Mouse (Mus musculus): ENCODE data around the gene Abhd2. TPM values are rescaled to one million over a fixed set of nuclear protein-coding genes. Genes with fewer than 3 reads are reported as not detected.

Gene Abhd2
- total RNA-seq (2014; fragmentation: Nextera tagmentation) (55.3 and 56.0 TPM in 2 replicates), total RNA-seq (2017) (33.3 and 33.4 TPM in 2 replicates)

DNA sequence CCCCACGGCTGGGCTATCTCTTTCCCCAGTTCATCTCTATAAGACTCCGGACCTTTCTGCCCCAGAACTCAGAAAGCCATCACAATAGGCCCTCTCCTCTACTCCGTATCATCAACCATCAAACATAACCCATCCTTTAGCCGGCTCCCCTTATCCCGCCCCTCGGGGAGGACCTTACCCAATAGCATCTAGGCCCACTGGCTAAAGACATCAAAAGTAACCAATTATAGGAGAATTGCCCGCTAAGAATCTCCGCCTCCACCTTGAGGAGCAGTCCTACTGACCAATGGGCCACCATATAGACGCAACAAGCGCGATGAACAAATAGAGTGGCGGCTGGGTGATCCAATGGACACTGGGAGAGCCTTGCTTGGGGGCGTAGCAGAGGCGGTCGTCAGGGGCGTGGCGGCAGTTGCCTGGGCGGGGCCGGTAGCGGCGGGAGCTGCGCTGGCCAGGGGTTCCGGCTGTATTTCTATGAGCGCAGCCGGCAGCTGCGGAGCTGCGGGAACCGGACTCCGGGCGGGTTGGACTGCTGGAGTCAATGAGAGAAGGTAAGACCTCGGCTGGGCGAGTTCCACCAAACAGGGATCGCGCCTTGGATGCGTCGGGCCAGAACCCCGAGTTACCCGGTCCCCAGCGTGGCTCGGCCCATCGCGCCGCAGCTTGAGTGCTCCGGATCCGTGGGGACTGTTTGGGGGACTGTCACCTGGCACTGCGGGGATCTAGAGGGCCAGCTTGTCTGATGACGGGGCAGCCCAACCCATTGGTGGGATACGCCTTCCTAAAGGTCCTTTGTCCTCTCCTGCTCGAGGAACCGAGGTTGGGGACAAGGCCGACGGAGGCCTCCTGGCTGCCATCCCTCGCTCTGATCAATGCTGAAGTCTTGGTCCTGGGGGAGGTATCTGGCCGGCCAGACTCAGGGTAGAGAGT, at the start of gene Abhd2:
Gene Abhd2 (plus strand): TSS at position 411 of the 930 bp plus-strand sequence.
- ATAC-seq (replicated peaks; ENCODE audit: poor library complexity, severe bottlenecking): peak; percentile 88

DNA sequence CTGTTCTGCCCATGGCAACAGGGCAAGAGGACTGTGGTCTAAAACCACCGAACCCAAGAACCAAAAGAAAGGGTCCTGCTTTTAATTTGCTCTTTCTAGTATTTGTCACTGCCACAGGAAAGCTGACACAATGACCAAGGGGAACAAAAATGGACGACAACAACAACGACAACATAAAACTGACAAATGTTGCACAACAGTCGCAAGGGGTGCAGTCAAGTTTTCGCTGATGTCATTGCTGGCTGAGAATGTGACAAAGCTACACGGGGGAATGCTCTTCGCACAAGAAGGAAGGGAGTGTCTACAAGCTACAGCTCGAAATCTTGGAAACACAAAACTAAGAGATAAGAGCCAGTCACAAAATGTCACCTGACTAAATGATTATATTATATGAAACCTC, 47.5 kb upstream of the Abhd2 start:
- ATAC-seq (replicated peaks; ENCODE audit: poor library complexity, severe bottlenecking): peak; percentile 57

DNA sequence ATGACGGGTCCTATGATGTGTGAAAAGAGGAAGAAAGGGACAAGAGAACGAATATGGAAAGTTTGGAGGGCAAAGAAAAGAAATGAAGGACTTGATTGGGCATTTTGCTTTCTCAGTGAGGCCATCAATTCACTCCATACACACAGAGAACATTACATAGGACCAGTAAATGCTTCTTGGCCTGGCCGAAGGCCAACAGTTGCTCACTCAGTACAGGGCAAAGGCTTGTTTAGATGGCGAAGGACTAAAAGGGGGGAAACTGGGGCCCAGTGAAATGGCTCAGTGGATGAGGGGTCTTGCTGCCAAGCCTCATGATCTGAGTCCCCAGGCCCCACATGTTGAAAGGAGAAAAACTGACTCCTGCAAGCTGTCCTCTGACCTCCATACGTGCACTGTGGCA, 46.8 kb upstream of the Abhd2 start:
- no peak for ATAC-seq (replicated peaks; ENCODE audit: poor library complexity, severe bottlenecking)

DNA sequence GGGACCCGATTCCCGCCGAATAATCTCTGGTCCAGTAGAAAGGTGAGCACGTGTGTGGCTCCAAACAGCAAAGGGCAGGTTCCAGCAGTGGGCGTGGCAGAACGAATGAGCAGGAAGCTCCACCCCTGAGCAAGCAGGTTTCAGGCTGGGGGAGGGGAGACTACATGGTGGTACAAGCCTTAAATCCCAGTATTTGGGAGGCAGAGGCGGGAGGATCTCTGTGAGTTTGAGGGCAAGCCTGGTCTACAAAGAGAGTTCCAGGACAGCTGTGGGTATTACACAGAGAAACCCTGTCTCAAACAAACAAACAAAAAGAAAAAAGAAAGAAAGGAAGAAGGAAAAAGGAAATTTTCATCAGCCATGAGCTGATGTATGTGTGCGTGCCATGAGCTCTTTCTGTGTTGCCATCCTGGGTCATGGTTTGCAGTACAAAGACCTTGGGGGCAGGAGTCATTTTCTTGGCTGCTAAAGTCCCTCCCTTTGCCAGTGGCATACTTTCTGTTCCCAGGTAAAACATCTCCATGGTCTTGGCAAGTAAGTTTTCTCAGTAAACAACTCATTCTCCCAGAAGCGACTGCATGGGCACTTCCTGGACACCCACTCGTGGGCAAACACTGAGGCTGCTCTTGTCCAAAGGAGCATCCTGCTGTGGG, 46.0 kb upstream of the Abhd2 start:
- ATAC-seq (replicated peaks; ENCODE audit: poor library complexity, severe bottlenecking): no peak

DNA sequence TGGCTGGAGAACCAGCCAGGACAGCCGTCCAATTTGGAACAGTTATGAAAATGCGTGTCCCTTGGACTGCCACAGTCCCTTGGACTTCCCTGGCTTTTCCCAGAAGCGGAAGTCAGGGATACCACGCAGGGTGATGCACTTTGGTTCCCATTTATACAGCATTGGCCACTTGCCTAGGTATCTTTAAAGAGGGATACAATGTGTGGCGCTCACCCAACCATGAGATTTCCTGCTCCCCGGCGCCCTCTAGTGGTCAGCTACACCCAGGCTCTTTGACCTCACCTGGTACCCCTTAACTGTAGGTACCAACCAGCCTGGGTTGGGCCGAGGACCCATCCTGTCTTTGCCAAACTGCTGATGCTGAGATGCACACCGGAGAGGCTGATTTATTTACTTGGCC, 44.5 kb upstream of the Abhd2 start:
- ATAC-seq (replicated peaks; ENCODE audit: poor library complexity, severe bottlenecking): peak; percentile 59

DNA sequence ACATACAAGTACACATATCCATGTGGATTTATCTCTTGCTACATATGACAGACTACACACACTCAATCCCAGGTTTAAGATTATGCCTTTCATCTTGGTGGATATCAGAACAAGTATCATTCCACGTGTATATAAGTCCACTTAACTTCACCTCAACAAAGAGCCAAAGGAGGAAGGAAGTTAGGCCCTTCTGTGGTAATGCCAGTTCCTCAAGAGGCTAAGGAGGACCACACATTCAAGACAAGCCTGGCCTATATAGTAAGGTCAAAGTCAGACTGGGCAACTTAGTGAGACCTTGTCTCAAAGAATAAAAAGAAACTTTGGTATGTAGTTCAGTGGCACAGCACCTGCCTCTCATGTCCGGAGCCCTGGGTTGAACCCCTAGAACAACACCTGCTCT, 41.4 kb upstream of the Abhd2 start:
- ATAC-seq (replicated peaks; ENCODE audit: poor library complexity, severe bottlenecking): peak; percentile 74

DNA sequence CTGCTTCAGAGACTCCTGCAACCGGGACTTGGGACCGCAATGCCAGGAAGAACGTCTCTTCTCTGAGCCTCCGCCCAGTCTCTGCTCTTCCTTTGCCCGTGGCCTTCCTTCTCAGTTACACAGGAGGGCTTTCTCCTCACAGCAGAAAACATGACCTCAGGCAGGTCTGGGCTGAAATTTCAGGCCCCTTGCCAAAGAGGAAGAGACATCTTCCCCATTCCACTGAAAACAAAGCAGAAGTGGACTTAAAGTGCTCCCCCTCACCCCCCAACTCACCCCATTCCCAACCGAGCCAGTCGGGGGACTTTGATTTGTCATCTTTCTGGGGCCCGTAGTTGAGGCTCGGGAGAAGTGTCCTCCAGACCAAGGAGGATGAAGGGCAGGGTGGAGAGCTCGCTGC, 41.0 kb upstream of the Abhd2 start:
- ATAC-seq (replicated peaks; ENCODE audit: poor library complexity, severe bottlenecking): peak; percentile 77

DNA sequence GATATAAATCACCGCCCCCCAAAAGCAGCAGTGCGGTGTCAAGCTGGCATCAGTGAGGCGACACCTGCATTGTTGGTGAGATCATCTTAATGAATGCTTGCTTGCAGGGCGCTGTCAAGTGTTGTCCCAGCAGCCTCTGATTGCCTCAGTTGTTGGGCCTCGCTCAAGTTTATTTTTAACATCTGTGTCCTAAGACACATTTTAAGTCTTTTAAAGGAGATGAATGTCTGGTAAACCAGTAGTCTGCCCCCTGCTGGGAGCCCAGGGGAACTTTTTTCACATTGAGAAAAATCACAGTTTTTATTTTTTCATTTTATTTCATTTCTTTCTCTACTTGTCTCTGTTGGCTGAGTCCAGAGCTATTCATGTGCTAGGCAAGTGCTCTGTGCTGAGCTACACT, 34.3 kb upstream of the Abhd2 start:
- no peak for ATAC-seq (replicated peaks; ENCODE audit: poor library complexity, severe bottlenecking)

DNA sequence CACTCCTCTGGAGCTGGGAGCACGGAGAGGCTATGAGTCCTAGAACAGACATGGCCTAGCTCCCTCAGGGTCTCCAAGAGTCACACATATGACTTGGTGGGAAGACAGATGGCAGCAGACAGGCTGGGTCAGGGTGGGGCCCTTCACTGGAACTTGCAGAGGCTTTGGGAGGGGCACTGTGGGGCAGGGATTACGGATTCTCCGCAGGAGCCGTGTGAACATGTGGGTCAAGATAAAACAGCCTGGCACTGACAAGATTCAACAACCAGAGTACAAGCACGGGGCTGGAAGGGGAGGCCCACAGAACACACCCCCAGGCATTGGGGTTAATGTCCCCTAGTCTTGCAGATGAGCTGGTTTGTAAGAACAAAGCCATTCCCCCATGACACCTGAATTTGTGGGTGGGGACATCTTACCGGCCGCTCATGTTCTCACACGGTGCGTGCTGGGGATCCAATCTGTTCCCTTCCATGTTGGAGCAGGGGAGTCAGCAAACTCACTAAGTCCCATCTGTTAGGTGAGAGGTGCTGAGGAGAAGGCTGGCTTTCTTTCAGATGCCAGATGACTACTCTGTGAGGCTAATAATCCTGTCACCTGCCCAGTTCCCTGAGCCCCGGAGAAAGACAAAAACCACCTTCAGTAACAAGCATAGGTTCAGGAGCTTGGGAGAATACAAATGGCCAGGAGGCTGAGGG, 30.9 kb upstream of the Abhd2 start:
- ATAC-seq (replicated peaks; ENCODE audit: poor library complexity, severe bottlenecking): no peak

DNA sequence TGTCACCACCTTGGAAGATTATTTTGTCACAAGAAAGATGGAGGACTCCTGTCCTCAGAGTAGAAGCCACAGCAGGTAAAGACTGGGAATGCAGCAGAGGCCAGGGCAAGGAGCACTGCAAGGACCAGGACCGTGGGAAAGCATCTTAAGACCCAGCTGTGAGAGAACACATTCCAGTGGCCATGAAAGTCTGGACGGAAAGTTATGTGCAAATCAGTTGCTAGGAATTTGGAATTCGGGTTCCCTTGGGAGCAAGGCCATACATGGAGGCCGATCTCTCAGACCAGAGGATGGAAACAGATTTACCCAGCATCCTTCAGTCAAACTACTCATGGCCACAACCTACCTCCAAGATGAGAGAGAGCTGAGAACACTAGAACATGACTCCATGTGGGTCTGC, 29.8 kb upstream of the Abhd2 start:
- no peak for ATAC-seq (replicated peaks; ENCODE audit: poor library complexity, severe bottlenecking)

DNA sequence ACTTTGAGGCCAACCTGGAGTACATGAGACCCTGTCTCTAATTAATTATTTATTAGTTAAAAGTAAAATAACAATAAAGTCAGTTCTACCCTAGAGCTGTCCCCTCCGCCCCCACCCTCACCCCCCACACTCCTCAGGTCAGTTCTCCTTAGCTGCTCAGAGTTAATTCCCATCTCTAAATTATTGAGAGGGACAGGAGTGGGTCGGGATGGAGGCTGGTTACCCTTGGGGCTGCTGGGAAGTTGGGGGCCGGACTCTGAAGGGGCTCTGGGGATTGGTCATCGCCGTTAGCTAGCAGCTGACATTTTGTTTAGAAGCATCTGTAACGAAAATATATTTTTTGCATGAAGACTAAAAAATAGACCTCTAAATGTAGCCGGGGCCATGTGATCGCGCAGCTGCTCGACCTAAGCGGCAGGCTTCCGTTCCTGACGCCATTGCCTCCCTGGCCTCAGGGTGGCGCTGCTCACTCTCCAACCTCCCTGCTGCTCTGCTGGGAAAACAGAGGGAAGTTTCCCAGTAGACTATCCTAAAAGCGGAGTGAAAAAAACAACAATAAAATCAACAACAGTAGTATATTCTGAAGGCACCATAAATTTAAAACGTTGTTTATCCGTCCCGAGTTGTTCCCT, 26.8 kb upstream of the Abhd2 start:
- ATAC-seq (replicated peaks; ENCODE audit: poor library complexity, severe bottlenecking): peak; percentile 73

DNA sequence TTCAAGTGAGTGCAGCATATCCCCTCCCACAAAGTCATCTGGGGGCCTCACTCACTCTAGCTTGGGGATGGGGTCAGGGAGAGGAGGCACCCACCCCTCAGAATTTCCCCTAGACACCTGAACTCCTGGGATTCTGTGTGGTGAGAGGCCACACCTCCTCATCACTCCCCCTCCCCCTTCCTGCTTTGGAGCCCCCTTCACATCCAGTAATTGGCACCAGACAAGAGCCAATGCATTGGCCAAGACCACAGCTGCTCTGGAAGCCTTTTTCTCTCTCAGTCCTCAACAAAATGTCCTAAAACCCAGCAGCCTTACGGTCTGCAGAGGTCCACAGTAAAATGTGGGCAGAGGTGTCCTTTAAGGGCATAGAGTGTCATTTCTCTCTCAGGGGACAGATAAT, 25.6 kb upstream of the Abhd2 start:
- ATAC-seq (replicated peaks; ENCODE audit: poor library complexity, severe bottlenecking): no peak

DNA sequence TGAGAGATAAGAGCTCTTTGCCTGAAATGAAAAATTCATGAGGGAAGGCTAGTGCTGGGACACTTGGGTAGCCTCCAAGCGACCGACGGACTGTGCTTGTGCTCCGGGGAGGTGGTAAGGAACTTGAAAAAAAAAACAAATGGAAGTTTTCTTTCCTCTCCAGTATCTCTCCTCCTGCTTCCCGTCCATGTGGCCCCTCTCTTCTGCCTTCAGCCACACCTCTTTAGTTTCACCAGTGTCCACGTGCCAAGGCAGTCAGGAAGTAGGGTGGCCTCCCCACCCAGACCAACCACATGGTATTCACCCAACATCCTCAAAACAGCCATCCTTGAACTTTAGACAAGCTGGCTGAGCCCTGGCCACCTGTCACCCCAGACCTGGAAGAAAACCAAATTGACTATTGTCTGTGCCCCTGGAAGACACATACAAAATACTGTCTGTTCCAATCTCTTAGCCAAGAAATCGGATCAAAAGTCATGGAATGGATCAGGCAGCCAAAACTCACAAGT, 25.1 kb upstream of the Abhd2 start:
- peak; percentile 54 for ATAC-seq (replicated peaks; ENCODE audit: poor library complexity, severe bottlenecking)

DNA sequence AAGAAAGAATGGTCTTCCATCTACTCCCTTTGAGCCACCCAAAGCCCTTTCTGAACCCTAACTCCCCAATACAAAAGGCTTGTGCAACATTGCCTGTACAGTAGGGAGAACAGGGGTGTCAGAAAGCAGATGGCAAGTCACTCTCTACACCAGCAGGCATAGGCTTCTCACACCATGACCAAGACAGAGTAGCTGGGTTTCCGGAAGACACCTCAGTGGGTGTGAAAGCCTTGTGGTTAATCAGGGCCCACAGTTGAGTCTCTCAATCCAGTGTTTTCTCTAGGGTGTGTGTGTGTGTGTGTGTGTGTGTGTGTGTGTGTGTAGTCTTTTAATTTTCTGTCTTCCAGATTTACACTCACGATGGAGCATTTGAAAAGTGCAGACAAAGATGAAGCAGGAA, 23.4 kb upstream of the Abhd2 start:
- ATAC-seq (replicated peaks; ENCODE audit: poor library complexity, severe bottlenecking): 0 out of 2 replicates have a peak, but pooled peaks have one; percentile 17

DNA sequence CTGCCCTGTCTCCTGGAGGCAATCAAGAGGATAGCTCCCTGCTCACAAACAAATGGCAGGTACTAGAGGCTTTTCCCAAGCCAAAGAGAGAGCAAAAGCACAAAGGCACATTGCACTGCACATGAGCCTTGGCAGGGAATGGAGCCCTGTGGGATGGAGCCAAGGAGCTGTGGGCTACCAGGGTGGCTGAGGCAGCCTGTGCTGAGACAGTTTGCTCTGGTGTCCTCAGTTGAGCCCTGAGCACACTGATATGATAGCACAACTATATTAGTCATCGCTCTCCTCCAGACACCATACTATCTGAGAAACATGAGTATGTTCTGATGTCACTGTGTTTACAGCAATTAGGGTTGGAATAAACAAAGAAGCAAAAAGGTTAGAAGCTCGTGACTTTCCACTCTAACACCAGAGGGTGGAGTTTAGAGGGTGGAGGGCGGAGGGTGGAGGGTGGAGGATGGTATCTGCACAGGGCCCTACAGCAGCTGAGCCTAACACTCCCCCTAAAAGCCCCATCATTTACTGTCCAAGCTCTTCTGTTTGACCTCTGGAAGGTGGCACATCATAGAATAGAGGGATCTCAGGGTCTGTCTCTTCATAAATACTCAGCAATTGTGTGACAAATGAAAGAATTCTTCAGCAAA, 18.6 kb upstream of the Abhd2 start:
- ATAC-seq (replicated peaks; ENCODE audit: poor library complexity, severe bottlenecking): no peak

DNA sequence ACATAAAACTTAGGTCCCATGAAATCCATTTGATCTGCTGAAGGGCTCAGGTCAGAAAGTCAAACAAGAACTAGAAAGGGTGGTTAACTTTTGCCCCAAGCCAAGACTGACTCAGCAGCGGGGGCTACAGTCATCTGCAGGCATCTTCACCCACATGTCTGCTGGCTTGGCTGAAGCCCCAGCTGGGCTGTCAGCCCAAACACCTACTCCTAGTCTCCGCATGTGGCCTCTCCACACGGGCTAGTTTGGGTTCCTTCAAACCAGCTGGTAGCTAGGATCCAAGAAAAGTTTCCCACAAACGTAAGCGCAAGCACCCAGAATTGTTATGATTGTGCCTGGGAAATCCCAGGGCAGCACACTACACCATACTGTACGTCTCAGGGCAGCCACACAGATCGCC, 17.6 kb upstream of the Abhd2 start:
- ATAC-seq (replicated peaks; ENCODE audit: poor library complexity, severe bottlenecking): no peak

DNA sequence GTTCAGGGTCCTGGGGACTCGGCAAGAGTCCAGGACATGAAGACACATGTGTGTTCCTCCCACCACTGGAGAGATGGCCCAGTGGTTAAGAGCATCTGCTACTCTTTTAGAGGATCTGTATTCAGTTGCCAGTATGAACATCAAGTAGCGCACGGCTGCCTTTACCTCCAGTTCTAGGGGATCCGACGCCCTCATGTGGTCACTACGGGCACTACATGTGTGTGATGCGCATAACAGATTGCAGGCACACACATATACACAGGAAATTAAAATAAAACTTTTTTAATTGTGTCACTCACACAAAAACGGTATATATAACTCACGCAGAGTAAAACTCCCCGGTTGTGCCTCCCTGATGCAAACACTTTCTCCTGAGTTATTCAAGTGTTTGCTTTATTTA, 17.2 kb upstream of the Abhd2 start:
- ATAC-seq (replicated peaks; ENCODE audit: poor library complexity, severe bottlenecking): no peak

DNA sequence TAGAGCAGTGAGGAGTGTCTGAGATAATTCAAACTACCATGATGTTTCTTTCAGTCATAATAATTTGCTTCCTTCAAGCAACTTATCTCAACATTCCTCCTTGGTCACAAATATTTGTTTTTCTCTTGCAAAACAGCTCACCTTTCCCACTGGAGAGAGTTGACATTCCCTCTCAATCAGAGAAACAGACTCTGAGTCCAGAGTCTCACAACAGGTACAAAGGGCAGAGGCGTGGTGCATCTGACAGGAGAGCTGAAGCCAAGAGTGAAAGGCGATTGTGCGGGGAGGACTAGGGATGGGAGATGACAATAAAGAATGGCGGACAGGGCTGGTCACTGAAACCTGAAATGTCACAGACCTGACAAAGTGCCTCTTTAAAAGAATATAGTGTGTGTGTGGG, 16.3 kb upstream of the Abhd2 start:
- no peak for ATAC-seq (replicated peaks; ENCODE audit: poor library complexity, severe bottlenecking)

DNA sequence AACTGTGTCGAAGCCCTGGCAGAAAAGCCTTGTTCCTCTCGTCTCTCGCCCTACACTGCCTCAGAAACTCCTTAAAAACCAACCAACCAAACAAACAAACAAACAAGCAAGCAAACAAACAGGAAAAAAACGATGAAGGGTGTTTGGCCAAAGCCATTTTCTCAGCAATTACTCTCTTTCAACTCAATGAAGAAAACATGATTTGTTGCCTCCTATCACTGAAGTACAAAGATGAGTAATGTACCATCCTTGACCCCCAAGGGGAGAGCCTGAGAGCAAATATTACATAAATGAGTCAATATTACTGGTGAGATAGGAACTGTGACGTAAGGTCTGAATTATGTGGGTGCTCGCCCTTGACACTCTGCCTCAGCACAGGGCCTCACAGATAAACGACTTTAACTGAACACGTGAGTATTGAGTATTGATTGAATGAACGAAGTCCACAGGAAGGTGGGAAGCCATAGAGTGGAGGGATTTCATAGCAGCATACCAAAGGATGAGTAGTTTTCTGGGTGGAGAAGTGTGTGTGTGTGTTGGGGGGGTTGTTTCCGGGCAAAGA, 13.9 kb upstream of the Abhd2 start:
- no peak for ATAC-seq (replicated peaks; ENCODE audit: poor library complexity, severe bottlenecking)

DNA sequence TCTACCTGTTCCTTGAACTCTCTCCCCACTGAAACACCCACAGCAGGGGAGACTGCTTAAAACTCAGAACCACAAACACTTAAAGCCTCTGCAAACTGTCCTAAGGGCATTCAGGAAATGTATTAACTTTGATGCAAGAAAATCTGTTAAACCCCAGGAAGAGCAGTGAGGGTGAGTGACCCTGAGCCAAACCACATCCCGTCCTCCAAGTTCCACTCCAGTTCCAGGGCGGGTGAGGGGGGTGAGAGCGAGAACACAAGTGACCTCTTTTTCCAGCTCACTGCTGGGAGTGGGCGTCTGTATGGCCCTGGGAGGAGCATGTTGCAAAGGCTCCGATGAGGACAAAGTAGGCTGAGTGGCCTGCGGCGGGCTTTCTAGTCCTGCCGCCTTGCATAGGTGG, 10.5 kb upstream of the Abhd2 start:
- ATAC-seq (replicated peaks; ENCODE audit: poor library complexity, severe bottlenecking): peak; percentile 84
